Mouse (Mus musculus) MN1 (cell line): Measurements from ENCODE around the gene Kcnk1.

Experiments used
- DNase-seq: peaks from one replicate; pipeline ENCODE4 v3.0.0-alpha.2; 2016; ENCODE audit warnings: low spot score

Gene Kcnk1

DNA sequence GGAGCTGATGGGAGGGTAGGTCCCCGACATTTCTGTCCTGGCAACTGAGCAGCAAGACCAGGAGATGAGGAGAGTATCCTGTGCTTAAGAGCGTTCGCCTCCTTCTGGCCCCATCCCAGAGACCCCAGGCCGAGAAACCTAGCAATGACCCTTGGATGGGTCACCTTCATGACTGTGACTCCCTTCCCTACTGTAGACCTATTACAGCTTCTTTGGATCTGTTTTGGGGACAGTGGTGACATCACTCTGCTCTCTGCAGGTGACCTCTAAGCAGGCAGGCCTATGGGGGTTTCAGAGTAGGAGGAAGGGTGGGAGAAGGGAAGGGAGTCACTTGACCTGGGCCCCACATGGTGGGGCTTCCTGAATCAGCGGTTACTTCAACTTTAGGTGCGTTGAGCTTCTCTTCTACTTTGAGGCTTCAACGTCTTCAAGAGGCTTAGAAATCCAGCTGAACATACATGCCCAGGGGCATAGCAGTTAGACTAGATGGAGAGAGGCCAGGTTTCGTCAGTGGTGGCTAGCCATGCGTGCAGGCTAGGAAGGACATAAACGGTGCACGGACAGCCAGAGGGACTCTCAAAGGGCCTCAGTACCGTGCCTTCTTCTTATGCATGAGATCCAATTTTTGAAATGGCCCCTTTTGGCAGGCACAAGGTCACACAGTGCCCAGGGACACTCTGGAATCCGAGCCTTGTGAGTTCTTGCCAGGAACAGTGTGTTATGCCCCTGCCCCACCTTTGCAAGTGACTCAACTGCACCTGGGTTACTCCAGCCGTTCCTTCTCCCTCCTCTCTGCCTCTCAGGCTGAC lies 1.3 kb downstream of the Kcnk1 start:
- DNase-seq, result no peak

DNA sequence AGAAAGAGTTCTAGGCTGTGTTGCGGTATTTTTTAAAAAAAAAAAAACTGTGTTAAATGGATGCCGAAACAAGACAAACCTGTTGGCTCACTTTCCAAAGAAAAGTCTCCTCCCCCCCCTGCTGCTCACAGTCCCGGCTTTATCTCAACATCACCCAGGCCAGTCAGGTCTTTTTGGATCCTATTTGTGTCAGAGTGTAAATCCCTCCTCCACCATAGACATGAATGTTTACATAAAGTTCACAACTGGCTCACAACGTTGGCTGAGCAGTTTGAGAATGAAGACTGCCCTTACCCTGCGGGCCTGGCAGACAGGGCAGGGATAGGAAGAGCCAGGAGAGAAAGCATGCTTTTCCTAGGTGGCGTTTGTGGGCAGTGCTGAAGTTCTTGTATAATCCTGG lies 2.0 kb downstream of the Kcnk1 start:
- no peak for DNase-seq

DNA sequence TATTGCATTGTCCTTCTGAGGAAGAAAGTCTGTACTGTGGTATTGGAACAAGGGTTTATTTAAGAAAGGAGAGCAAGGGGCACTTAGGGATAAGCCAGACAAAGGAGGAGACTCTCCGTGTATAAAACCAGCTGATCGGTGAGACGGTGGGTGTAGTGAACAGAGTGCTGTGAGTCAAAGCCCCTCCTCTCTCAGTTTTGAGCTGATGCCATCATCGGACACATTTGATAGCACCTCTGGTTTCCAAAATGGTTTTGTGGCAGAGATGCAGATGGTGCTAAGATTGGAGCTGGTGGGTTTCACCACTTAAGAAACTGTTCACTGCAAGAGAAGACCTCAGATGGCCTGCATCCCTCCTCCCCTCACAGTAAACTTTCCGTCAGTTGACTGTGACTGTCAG lies 2.6 kb downstream of the Kcnk1 start:
- DNase-seq, result no peak

DNA sequence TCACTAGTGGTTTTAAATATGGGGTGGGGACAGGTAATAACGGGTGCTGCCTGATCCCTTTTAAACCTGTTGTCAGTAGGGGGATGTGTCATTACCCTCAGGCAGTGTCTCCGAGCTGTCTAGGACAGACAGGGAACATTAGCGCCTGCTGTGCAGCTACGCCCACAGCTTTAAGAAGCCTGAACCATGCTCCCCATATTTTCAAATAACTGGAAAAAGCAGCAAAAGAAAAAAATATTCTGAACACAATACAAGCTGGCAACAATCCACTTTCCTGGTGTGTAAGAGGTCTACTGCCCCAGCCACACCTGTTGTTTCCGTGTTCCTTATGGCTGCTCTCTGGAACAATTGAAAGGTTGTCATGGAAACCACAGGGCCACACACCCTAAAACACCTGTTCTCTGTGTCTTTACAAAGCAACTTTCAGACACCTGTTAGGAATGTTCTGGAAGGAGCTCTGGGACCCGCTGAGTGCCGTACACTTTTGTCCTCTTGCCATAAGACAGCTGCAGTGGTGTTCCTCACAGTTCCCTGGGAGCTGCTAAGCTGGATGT lies 4.9 kb downstream of the Kcnk1 start:
- DNase-seq, result no peak

DNA sequence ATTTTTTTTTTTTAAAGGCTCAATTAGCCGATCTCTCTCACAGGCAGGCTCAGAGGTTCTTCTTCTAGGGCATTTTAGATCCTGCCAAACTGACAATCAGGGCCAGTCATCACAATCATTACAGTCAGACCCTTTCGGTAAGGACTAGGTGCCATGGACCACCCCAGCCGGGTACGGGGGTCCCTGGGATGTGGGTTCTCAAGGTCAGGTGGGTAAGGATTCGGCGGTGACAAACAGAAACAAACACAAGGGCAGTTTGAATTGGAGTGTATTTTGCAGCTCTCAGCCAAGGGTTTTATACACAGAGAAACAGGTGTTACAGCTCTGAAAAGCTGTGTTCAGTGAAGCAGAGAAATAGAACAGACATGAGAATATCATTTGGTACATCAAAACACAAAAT lies 8.6 kb downstream of the Kcnk1 start:
- DNase-seq, result no peak

DNA sequence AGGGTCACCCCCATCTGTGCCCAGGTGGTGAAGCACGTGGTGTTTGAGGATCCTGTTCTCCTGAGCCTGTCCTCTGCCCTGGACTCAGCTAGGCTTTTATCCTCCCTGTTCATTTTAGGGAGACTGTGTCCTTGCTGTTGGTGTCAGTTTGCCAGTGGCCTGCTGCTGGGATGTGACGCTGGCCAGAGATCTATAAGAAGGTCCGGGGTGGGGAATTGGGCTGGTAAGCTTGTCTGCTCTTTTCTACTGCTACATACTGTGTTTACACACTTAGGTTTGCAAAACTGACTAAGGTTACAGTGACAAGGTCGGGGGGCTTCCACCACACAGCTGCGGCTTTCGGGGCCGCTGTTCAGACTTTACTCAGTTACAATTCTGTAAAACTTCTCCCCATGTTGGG lies 10.0 kb downstream of the Kcnk1 start:
- DNase-seq, result no peak

DNA sequence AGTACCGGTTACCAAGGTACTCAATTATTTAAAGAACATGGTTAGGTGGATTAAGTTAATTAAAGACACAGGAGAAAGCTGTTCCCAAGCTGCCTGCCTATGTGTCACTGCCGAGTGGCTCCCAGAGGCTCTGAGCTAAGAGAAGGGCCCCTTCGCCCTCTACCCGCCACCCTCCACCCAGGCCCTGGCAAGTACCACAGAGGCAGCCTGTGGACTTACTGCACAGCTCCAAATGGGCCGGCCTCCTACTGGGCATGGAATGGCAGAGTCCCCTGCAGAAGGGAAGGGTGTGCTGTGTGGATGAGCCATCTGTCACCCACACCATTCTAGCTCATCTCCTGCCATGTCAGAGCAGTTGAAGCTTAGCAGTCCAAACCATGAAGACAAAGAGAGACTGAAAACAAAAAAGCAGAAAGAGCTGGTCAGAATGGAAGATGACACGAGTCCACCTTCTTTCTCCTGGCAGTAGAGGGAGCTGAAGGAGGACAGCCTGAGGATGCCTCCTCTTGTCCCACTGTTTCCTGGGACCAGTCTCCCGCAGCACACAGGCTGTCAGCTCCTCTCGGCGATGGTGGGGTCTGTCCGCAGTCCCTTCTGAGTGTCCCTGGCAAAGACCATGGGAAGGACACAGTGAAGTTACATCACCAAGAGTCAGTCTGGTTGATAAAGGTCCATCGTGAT lies 11.5 kb downstream of the Kcnk1 start:
- no peak for DNase-seq

DNA sequence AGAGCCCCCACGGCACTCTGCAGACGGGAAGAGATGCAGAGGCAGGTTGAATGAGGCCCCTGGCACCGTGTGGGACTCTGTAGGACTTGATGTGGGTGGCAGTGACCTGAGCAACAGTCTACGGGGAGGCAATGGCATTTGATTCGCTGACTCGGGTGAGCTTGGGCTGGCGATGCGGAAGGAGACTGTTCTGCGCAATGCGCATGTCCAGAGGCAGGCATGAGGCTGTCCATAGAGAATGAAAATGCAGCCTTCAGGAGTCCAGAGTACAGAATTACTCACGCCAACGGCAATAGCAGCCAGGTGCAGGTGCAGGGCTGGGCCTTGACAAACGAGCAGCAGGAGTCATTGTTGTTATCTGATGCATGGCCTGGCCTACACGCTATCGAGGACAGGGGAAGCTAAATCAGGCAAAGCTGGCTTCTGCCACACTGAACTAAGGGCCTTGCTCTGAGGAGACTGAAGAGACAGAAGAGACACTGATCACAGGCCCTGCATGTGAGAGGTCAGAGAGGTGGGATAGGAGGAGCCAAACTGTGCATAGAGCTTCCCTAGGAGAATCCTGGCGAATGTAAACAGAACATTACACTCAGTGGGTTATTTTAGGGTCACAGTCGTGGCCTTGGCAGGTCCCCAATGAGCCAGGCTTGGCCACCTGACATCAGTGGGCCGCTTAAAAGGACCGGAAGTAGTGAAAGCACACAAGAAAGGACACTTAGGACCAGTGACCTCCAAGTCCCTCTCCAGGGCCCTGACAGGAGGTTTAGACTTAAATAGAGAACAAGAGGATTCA lies 12.8 kb downstream of the Kcnk1 start:
- no peak for DNase-seq

DNA sequence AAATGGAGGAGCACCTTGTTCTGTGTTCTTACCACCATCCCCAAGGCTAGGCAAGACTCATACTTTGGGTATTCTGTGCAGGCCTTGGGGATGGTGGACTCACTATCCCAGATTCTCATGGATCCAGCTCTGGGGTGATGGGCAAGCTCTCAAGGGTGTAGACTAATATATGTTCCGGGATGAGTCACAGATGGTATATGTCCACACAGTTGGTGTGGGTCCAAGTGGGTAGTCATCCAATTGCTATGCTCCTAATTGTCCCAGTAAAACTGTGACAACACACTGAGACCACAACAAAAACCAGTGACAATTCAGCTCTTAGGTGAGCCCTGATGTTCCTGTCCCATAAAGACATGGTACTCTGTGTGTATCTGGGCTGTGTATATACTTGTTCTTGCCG lies 14.0 kb downstream of the Kcnk1 start:
- DNase-seq, result no peak

DNA sequence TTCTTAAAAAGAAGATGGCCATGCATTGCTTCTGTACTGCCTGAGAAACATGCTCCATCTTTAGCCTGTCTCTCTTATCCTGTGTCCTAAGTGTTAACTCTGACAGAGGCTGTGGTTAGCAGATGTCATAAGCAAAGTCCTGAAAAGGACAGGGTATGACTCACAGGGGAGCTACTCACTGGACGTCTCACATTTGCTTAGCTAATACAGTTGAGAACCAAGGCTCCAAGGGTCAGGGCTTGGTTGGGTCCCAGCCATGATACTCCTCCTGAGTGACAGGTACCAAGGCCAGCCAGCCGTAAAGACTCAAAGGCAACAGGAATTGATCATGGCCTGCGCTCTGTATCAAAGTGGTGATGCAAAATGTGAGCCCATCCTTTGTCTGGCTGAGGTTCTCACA lies 15.9 kb downstream of the Kcnk1 start:
- DNase-seq, result no peak

DNA sequence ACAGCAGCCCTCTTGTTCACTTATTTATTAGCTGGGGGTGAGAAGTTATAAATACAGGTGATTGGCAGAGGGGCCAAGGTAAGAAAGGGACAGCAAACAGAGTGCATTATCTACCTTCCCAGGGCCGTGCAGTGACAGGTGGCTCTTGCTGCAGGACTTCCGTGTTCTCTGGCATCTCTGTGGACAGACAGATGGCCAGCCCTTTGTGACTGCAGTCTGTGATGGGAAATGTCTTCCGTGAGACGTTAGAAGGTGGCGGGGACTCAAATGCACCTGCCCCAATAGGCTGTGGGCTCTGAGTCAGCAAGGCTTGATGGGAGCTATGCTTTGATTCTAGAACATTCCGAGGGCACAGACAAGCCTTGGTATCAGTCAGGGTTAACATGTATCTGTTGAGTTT lies 17.4 kb downstream of the Kcnk1 start:
- DNase-seq, result no peak

DNA sequence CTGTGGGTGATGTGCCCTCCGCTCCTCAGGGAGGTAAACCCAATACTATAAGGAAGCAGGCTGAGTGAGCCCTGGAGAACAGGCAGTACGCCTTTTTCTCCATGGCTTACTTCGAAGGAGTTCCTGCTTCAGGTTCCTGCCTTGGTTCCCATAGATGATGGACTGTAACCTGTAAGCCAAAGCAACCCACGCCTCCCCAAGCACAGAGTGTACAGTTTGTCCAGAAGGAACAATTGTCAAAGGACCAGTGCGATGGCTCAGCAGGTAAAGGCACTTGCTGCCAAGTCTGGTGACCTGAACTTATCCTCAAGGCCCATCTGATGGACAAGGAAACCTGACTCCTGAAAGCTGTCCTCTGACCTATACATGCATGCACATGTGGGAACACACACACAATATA lies 18.7 kb downstream of the Kcnk1 start:
- no peak for DNase-seq

DNA sequence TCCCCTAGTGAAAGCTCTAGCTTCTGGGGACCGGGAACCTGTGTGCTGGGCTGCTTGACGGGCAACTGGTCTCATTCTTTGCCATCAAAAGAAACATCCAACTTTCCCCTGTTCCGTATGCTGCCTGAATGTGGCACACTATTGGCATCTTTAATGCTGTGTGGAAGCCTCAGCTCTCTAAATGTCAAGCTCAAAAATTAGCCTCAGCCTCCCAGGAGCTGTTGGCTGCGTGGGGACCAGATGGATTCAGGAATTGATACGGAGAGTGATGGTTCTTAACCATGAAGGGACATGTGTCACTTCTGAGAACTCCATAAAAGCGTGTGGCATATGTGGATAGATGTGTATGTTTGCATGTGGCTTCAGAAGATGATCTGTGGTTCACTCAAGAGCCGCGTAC lies 27.0 kb downstream of the Kcnk1 start:
- DNase-seq, result no peak

DNA sequence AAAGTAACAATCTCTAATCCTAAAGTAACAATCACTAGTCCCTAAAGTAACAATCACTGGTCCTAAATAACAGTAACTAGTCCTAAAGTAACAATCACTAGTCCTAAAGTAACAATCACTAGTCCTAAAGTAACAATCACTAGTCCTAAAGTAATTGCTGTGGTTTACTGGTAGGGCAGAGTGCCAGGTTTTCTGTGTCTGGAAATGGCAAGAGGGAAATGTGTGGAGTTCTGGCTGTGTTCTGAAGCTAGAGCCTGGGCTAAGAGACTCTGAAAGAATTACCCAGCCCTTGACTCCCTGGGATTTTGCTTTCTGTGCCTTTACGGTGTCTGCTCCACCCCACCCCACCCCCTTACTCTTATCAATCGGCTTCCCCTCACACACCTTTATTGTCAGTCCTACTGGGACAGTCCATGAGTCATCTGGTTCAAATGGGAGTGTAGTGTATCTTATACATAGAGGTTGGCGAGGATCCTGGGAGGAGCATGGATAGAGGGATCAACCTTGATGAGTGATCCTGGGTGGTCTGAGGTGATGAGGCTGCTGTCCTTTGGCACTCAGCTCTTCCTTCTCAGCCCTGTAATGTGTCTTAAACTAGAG lies 28.8 kb downstream of the Kcnk1 start:
- DNase-seq, result no peak

DNA sequence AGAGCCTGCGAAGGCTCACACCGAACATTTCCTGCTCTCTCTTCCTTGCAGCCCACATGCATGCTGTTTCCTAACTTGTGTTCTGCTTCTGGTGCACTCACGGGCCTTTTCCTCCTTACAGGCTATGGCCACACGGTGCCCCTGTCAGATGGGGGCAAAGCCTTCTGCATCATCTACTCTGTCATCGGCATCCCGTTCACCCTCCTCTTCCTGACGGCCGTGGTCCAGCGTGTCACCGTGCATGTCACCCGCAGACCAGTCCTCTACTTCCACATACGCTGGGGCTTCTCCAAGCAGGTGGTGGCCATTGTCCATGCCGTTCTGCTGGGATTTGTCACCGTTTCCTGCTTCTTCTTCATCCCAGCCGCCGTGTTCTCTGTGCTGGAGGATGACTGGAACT lies 29.9 kb downstream of the Kcnk1 start:
- DNase-seq, result no peak

DNA sequence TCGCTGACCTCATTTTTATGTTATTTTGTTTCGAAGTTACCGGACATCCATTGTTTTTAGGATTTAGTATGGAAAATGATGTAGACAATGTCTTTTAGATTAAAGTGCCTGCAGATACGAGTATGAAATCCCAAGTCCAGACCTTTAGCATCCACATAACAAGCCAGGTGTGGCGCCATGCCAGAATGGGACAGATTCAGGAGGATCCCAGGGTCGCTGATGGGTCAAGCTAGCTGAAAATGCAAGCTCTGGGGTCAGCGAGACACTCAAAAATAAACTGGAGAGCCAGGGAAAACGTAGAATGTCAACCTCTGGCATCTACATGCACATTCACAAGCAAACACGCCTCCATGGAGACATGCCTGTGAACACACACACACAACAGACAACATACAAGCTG lies 31.2 kb downstream of the Kcnk1 start:
- no peak for DNase-seq

DNA sequence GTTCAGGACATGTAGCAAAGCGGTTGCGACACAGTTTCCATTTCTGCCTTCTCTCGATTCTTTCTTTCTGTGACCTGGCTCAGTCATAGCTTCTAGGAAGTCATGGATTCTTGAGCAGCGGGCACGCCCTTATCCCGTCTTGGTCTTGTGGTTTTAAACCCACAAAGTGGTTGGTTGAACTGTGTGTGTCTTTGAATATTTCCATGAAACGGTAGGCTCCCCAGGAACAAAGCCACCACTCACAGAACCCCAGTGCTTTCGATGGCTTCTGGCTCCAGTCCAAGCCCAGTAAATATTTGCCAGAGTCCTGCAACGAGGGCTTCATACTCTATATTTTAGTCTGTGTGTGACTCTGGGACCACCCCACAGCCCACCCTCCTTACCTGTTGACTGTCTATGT lies 31.6 kb downstream of the Kcnk1 start:
- DNase-seq, result no peak

DNA sequence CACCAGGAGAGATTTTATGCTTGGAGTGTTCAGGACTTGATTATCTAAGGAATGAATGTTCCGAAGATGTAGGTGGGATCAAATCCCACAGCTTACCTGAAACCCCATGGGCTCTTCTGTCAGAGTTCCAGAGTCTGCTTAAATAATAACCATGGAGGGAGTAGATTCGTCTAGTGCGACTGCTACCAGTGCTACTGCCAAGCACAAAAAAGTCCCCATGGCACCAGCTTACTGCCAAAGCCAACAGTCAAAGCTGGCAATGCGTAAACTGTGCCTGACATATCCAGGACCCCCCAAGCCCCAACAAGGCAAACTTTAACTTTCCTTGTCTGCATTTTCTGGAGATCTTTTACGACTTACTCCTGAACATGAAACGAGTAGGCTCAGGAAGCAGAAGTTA lies 32.5 kb downstream of the Kcnk1 start:
- no peak for DNase-seq

DNA sequence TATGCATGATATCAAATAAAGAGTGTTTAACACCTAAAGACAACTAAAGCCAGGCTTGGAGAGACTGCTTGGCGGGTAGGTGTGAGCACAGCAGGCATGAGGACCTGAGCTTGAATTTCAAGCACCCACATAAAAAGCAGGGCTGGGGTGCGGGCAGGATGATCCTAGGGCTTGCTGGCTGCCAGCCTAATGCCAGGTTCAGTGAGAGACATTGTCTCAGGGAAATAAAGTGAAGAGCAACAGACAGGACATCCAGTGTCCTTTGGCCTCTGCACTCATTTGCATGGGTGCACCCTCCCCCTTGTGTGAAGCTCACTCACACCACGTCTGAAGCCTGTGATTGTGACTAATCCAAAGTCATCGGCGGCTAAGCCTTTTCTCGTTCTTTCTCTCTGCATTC lies 34.0 kb downstream of the Kcnk1 start:
- DNase-seq, result no peak

DNA sequence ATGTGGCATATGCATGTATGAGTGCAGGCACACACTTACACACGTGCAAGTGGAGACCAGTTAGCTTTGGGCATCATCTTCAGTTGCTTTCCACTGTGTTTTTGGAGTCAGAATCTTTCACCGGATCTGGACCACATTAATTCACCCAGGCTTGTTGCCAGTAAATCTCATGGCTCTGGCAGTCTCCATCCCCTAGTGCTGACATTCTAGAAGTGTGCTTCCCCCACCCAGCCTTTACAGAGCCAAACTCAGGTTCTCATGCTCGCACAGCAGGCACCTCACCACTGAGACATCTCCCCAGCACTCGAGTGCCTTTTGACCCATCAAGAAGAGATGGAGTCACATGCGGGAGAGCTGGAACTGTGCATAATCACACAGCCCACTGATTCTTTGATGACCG lies 37.8 kb downstream of the Kcnk1 start:
- DNase-seq, result no peak

DNA sequence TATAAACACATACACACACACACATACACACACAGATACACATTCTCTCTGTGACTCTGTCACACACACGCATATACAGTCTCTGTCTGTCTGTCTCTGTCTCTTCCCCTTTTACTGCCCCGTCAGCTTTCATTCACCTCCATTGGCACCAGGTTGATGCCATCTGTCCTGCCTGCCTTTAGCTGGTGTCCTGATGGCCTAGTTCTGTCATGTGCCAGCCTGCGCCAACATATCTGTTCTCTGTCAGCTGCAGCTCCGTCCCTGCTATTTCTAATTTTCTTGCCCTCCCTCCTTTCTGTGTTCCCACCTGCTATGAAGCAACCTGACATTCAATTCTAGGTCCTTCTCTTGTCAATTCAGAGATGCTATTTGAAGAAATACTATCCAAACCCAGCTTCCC lies 40.1 kb downstream of the Kcnk1 start:
- DNase-seq, result no peak

DNA sequence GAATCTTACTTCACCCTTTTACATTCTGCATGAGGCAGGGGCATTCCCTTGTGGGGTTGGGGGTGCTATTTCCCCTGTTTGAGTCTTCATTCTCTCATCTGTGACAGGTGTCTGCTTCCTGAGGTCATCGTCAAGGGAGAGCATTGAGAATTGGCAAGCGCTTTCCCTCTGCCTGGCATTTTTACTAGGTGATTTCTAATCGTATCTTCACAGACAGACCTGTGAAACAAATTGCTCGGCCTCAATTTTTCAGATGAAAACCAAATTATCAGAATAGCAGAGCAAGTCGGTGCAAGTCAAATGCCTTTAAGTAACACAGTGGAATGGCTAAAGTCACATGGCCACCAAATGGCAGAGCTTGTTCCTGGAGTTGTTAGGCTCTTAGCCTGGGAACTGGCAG lies 41.4 kb downstream of the Kcnk1 start:
- no peak for DNase-seq
